Mouse (Mus musculus) heart, postnatal 0 days (tissue): ENCODE measurements around the gene Neurog1. TPM values are rescaled to one million over a fixed set of nuclear protein-coding genes. Genes with fewer than 3 reads are reported as not detected.

Source experiments
- ATAC-seq: fragments of 200-750 bp; cut with Nextera tagmentation; 2 replicates; pipeline ENCODE4 v1.8.0; 2017; ENCODE audit warnings: low read depth, moderate number of reproducible peaks, moderate library complexity; ENCODE audit not compliant: insufficient read depth
- DNase-seq: peaks from one replicate; pipeline ENCODE4 v3.0.0-alpha.2; 2016; ENCODE audit warnings: low spot score
- H3K27ac ChIP-seq: fragments of 300-500 bp; sonication (generic); 2 replicates; pipeline ENCODE4 v1.5.1; 2014; ENCODE audit warnings: low read depth, mild to moderate bottlenecking
- H3K27me3 ChIP-seq: fragments of 300-500 bp; sonication (generic); 2 replicates; pipeline ENCODE4 v1.6.1; 2014; ENCODE audit warnings: low read length, mixed read lengths; ENCODE audit not compliant: control insufficient read depth, insufficient read depth
- H3K36me3 ChIP-seq: fragments of 300-500 bp; sonication (generic); replicated peaks from 2 replicates; pipeline ENCODE4 v1.6.1; 2014; ENCODE audit warnings: low read length, mixed read lengths; ENCODE audit not compliant: control insufficient read depth, insufficient read depth
- H3K4me1 ChIP-seq: fragments of 300-500 bp; sonication (generic); 2 replicates; pipeline ENCODE4 v1.6.1; 2014; ENCODE audit warnings: antibody characterized with exemption; ENCODE audit not compliant: control insufficient read depth, insufficient read depth
- H3K4me2 ChIP-seq: fragments of 300-500 bp; sonication (generic); 2 replicates; pipeline ENCODE4 v1.6.1; 2014; ENCODE audit warnings: low read depth, mild to moderate bottlenecking, low read length, moderate library complexity
- H3K4me3 ChIP-seq: fragments of 300-500 bp; sonication (generic); 2 replicates; pipeline ENCODE4 v1.5.1; 2014; ENCODE audit warnings: low read depth, low read length
- H3K9ac ChIP-seq: fragments of 300-500 bp; sonication (generic); replicated peaks from 2 replicates; pipeline ENCODE4 v1.6.1; 2014; ENCODE audit warnings: low read depth, low read length, mixed read lengths
- H3K9me3 ChIP-seq: fragments of 300-500 bp; sonication (generic); replicated peaks from 2 replicates; pipeline ENCODE4 v1.6.1; 2016; ENCODE audit warnings: low read length; ENCODE audit not compliant: control insufficient read depth
- CTCF ChIP-seq: IDR thresholded peaks from 2 replicates; pipeline ENCODE4 v1.5.1; 2016; ENCODE audit warnings: antibody characterized with exemption, control low read depth, low read depth
- EP300 ChIP-seq: IDR thresholded peaks from 2 replicates; pipeline ENCODE4 v1.6.1; 2016; ENCODE audit warnings: antibody characterized with exemption, low read depth
- WGBS: fragments of 180-500 bp; shearing (Covaris S2); extraction: QIAGEN DNeasy Blood & Tissue Kit; methylation state at CpG from one replicate; pipeline ENCODE4 v1.1.7; 2014; 5-methylcytosine and 5-hydroxymethylcytosine counted together
- polyA plus RNA-seq: library from polyadenylated mRNA; unstranded; fragments of >200 nt; fragmentation: Nextera tagmentation; extraction: Ambion mirVana; gene quantifications from 2 replicates; pipeline ENCODE4 v1.2.1, GENCODE M21; 2015
- total RNA-seq: library from RNA; depleted of rRNA; stranded (reverse); fragments of >200 nt; gene quantifications from 2 replicates; pipeline ENCODE4 v1.2.3, GENCODE M21; 2014; ENCODE audit warnings: low replicate concordance

The Neurog1 gene
- total and polyA plus RNA-seq, 2 experiments from 2014 or later: not detected

DNA sequence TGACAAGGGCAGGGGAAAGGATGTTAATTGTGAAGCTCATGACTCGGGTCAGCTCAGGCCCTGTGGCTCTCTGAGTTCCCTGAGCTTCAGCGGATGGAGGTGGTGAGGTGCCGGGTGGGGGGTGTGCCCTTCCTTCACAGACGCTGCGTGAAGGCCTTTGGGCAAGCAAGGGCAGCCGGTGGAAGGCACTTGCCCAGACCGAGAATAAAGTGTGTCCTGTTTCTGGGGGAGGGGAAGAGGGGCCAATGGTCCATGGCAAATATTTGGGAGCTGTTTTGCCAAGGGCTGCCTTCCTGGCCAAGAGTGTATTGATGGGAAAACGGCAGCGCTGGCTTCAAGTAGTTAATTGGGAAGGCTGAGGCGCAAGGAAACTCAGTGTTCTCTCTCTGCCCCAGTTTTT is 42.9 kb upstream of the Neurog1 start:
- no peaks in the 10 kb centered on the region for H3K4me1 ChIP-seq
- no peak for TF ChIP-seq CTCF
- TF ChIP-seq EP300: no peak
- ATAC-seq (no peak), DNase-seq (no peak)
- no peak overlapping the region for H3K4me3 ChIP-seq
- no peak overlapping the region for H3K27ac ChIP-seq
- H3K27me3 ChIP-seq: peaks cover 76% of the 10 kb centered on the region
- 10% methylated on average over 10 of the region's 10 CpGs for whole genome bisulfite sequencing
- H3K9me3 ChIP-seq: no peaks in the 10 kb centered on the region
- no peak overlapping the region for H3K9ac ChIP-seq
- H3K4me2 ChIP-seq: no peak overlapping the region
- no peaks in the 10 kb centered on the region for H3K36me3 ChIP-seq

- Histone ChIP-seq H3K27ac (no peak overlapping the region), H3K9ac (no peak overlapping the region), H3K4me3 (no peak overlapping the region), H3K9me3 (no peaks in the 10 kb centered on the region), H3K27me3 (peaks cover 48% of the 10 kb centered on the region), H3K4me1 (no peaks in the 10 kb centered on the region), H3K4me2 (no peak overlapping the region), H3K36me3 (no peaks in the 10 kb centered on the region)
- TF ChIP-seq EP300: no peak
- no peak for TF ChIP-seq CTCF
- WGBS: 77% methylated on average over 6 of the region's 6 CpGs
- DNase-seq: no peak
- no peak for ATAC-seq
Observed at GRCm38 (mm10) chr13:56289998-56290397, 38.0 kb upstream of the Neurog1 start.

DNA sequence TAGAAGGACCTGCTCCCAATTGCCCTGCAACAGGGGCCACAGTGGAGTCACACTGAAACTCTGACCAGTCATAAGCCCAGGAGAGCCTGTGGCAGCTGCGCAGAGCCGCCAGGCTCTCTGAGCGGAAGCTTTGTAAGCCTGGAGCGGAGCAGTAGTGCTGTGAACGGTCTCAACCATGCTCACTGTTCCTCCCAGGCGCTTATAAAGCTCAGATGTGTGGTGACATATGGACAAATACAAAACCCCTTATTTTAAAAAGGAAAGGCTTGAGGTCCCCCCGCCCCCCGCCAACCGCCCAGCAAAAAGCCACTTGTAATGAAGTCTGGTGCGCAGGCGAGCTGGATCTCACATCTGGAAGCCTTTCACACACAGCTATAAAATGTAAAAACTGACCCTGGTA is 37.3 kb upstream of the Neurog1 start:
- ATAC-seq (no peak), DNase-seq (no peak)
- Histone ChIP-seq H3K27me3 (peaks cover 41% of the 10 kb centered on the region), H3K4me2 (no peak overlapping the region), H3K4me1 (no peaks in the 10 kb centered on the region), H3K27ac (no peak overlapping the region), H3K4me3 (no peak overlapping the region), H3K9me3 (no peaks in the 10 kb centered on the region), H3K9ac (no peak overlapping the region), H3K36me3 (no peaks in the 10 kb centered on the region)
- 77% methylated on average over 11 of the region's 11 CpGs for WGBS
- TF ChIP-seq EP300 (no peak), CTCF (no peak)

DNA sequence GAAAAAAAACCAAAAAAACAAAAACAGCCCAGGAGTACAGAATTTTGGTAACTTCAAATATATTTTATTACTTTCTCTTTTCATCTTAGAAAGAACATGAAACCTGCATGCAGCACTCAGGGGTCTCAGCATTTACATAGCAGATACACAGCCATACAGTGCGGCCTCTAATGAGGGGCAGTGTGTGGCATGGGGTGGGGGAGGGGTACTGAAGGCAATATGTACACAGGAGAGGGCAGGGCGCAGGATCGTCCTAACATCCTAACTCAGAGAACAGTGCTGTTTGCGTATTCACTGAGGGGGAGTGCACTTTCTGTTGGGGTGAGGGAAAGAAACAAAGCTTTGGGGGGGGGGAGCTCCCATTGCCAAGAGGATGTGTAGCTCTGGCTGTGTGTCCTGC is 36.6 kb upstream of the Neurog1 start:
- Histone ChIP-seq H3K27me3 (peaks cover 35% of the 10 kb centered on the region), H3K9ac (no peak overlapping the region), H3K4me2 (no peak overlapping the region), H3K4me3 (no peak overlapping the region), H3K27ac (no peak overlapping the region), H3K4me1 (no peaks in the 10 kb centered on the region), H3K36me3 (no peaks in the 10 kb centered on the region), H3K9me3 (no peaks in the 10 kb centered on the region)
- DNase-seq: no peak
- 43% methylated on average over 4 of the region's 4 CpGs for WGBS
- ATAC-seq: no peak
- TF ChIP-seq EP300: no peak
- no peak for TF ChIP-seq CTCF

GRCm38 (mm10) chr13:56287091-56287490 is 35.1 kb upstream of the Neurog1 start:
- ATAC-seq (no peak), DNase-seq (no peak)
- Histone ChIP-seq H3K4me1 (no peaks in the 10 kb centered on the region), H3K9me3 (no peaks in the 10 kb centered on the region), H3K27ac (no peak overlapping the region), H3K4me3 (no peak overlapping the region), H3K9ac (no peak overlapping the region), H3K27me3 (peaks cover 20% of the 10 kb centered on the region), H3K36me3 (no peaks in the 10 kb centered on the region), H3K4me2 (no peak overlapping the region)
- WGBS: 75% methylated on average over 9 of the region's 9 CpGs
- no peak for TF ChIP-seq EP300
- TF ChIP-seq CTCF: no peak

GRCm38 (mm10) chr13:56283321-56283720 is 31.4 kb upstream of the Neurog1 start:
- 87% methylated on average over 13 of the region's 13 CpGs for WGBS
- H3K4me1 ChIP-seq: no peaks in the 10 kb centered on the region
- no peak overlapping the region for H3K27ac ChIP-seq
- TF ChIP-seq EP300: no peak
- no peak for TF ChIP-seq CTCF
- ATAC-seq (no peak), DNase-seq (no peak)
- no peak overlapping the region for H3K9ac ChIP-seq
- H3K36me3 ChIP-seq: no peaks in the 10 kb centered on the region
- H3K27me3 ChIP-seq: 0 out of 2 replicates have a peak, but pooled peaks cover 15% of the 10 kb centered on the region
- H3K9me3 ChIP-seq: no peaks in the 10 kb centered on the region
- H3K4me3 ChIP-seq: no peak overlapping the region
- H3K4me2 ChIP-seq: no peak overlapping the region
